Mouse (Mus musculus) liver, postnatal 0 days (tissue): Measurements from ENCODE around the gene Tepsin.

Experiments used
- CTCF ChIP-seq: sonication (generic); IDR thresholded peaks from 2 replicates; pipeline ENCODE4 v1.5.1; 2016; ENCODE audit warnings: antibody characterized with exemption, low read depth
- EP300 ChIP-seq: IDR thresholded peaks from 2 replicates; pipeline ENCODE4 v1.6.1; 2016; ENCODE audit warnings: antibody characterized with exemption, low read depth, mild to moderate bottlenecking

DNA sequence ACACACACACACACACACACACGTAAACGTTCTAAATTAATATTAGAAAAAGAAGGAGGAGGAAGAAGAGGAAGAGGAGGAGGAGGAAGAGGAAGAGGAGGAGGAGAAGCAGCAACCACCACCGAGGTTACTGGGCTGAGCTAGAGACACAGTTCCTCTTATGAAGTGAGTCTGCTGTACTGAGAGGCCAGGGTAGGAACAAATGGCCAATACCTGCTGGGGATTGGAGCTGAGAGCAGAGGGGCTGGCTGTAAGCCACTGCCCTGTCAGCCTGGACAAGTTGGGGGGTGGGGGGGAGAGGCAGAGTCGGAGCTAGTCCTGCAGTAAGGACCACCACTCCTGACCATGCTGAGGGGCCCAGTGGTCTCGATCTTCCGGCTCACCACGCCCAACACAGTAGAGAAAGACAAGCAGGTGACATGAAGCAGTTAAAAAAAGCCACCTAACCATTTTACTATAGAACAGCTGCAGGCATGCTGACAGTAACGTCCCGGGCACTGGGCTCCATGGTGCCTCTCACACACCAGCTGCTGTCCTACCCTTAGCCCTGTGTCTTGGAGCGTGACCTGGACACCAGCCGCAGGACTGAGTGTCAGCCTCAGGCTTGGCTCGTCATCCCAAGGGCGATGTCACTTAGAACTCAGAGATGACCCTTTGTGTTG lies 34.4 kb downstream of the Tepsin start:
- TF ChIP-seq CTCF (no peak), EP300 (no peak)
